ENCODE assay signal across 13 mouse cellular contexts in the genomic region with DNA sequence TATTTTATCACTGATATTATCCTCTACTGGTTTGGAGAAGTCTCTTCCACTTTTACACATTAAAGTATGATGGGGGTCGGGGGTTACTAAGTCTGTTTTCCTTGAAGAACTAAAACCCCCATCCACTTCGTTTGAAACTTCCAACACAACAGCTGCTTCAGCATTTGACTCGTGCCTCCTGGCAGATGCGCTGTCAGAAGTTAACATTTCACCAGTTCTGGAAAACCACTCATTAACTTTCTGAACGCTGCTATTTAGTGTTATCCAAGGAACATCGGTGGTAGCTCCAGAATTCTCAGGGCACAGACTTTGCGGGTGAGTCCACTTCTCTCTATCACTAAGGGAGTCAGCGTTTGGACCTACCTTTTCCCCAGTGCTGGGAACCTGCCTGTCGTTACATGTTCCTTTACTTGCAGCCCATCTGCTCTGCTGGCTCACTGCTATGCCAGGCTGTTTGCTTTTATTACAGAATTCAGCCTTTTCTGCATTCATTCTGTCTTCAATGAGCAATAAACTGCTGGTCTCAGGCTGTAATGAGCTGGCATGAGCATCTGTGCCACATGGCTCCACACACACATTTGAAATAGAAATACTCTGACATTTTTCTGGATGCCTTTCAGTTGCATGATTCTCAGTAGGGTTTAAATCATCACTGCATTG. TPM values are rescaled to one million over a fixed set of nuclear protein-coding genes. Genes with fewer than 3 reads are reported as not detected.
A peak's percentile ranks its signal among the peaks of the same experiment; 100 is the strongest.
DNase-seq lines count a peak whose midpoint lies in the region; ATAC-seq lines count a peak whose summit lies in the region.
"Had no signal": no experiment of that assay in that cellular context is flagged by ENCODE, and none has a peak within 500 bp of the region (broad histone marks: within the 10 kb centered on the region; RNA-seq: fewer than 3 reads in every experiment).

No protein-coding gene starts in this region.

- H3K27me3 ChIP-seq in midbrain, embryonic 11.5 days (ENCODE audit: control insufficient read depth, insufficient read depth, low read length): no peaks in the 10 kb centered on the region
- H3K27me3 ChIP-seq in midbrain, embryonic 13.5 days: no peaks in the 10 kb centered on the region

- WGBS in midbrain, embryonic 11.5 days: 93% methylated on average over 9 of the region's 9 CpGs
- WGBS in midbrain, embryonic 13.5 days: 94% methylated on average over 9 of the region's 9 CpGs

- no peaks in the 10 kb centered on the region for H3K9me3 ChIP-seq in midbrain, embryonic 11.5 days (ENCODE audit: control insufficient read depth, low read length)
- H3K9me3 ChIP-seq in midbrain, embryonic 13.5 days: no peaks in the 10 kb centered on the region
- H3K9me3 ChIP-seq: G1E; hindbrain, embryonic 10.5 days had no signal

- ATAC-seq in midbrain, embryonic 11.5 days (ENCODE audit: low FRiP score): no peak
- no peak for ATAC-seq in midbrain, embryonic 13.5 days
- ATAC-seq: activated CD4-positive, CD25-positive, alpha-beta regulatory T cell, adult 4 months had no signal

- H3K36me3 ChIP-seq in midbrain, embryonic 11.5 days (ENCODE audit: control insufficient read depth, insufficient read depth, low read length): peaks cover 12% of the 10 kb centered on the region
- peaks cover 18% of the 10 kb centered on the region; the same call in 1 of the 2 replicates for H3K36me3 ChIP-seq in midbrain, embryonic 13.5 days

- no peak overlapping the region for H3K27ac ChIP-seq in midbrain, embryonic 11.5 days (ENCODE audit: low read depth, low read length)
- no peak overlapping the region for H3K27ac ChIP-seq in midbrain, embryonic 13.5 days
- H3K27ac ChIP-seq: hindbrain, embryonic 10.5 days; liver, embryonic 14.5 days had no signal

- no peaks in the 10 kb centered on the region for H3K4me1 ChIP-seq in midbrain, embryonic 11.5 days (ENCODE audit: control insufficient read depth, insufficient read depth, low read length)
- no peaks in the 10 kb centered on the region for H3K4me1 ChIP-seq in midbrain, embryonic 13.5 days (replicated peaks)
- H3K4me1 ChIP-seq: hindbrain, embryonic 10.5 days had no signal

- no peak overlapping the region for H3K9ac ChIP-seq in midbrain, embryonic 11.5 days (ENCODE audit: low read length)
- no peak overlapping the region for H3K9ac ChIP-seq in midbrain, embryonic 13.5 days (replicated peaks)
- H3K9ac ChIP-seq: liver, embryonic 14.5 days had no signal

- peak; percentile 11 to 15 for DNase-seq in cerebellum, postnatal 25 days
- no peak for DNase-seq in cerebellum, adult 11 months
- DNase-seq in midbrain, embryonic 11.5 days (ENCODE audit: low spot score, missing footprints): peak; percentile 60
- peak; percentile 69 for DNase-seq in layer of hippocampus, adult 11-12 months (ENCODE audit: low spot score)
- DNase-seq in right cerebral cortex, postnatal 10 days (ENCODE audit: low spot score in 2 of 2): peak; percentile 64 to 83
- no peak for DNase-seq in lung, postnatal 14 days
- DNase-seq in spleen, postnatal 4 days (ENCODE audit: low spot score in 2 of 2): no peak

- no peak overlapping the region for H3K4me3 ChIP-seq in midbrain, embryonic 11.5 days (ENCODE audit: low read depth, low read length)
- H3K4me3 ChIP-seq in midbrain, embryonic 13.5 days (replicated peaks): no peak overlapping the region
- H3K4me3 ChIP-seq: hindbrain, embryonic 10.5 days; myocyte had no signal

- H3K4me2 ChIP-seq in midbrain, embryonic 11.5 days: no peak overlapping the region
- H3K4me2 ChIP-seq in midbrain, embryonic 13.5 days (replicated peaks): no peak overlapping the region

RNA-seq across cellular contexts. Expression of gene Brca1, which starts 25.7 kb away (rescaled TPM):
- 24.5 and 24.8 TPM in 2 replicates for polyA plus RNA-seq in midbrain, embryonic 11.5 days (2014; fragmentation: Nextera tagmentation; extraction: Ambion mirVana)
- polyA plus RNA-seq in midbrain, embryonic 13.5 days (2015; fragmentation: Nextera tagmentation; extraction: Ambion mirVana): 4.7 and 5.3 TPM in 2 replicates

RNA-seq across cellular contexts. Expression of gene Nbr1, which starts 25.9 kb away (rescaled TPM):
- 91.0 and 93.8 TPM in 2 replicates for polyA plus RNA-seq in midbrain, embryonic 11.5 days (2014; fragmentation: Nextera tagmentation; extraction: Ambion mirVana)
- 113 and 116 TPM in 2 replicates for polyA plus RNA-seq in midbrain, embryonic 13.5 days (2015; fragmentation: Nextera tagmentation; extraction: Ambion mirVana)

RNA-seq across cellular contexts. Expression of gene Tmem106a, which starts 56.0 kb away (rescaled TPM):
- polyA plus RNA-seq in midbrain, embryonic 11.5 days (2014; fragmentation: Nextera tagmentation; extraction: Ambion mirVana): 2.6 and 2.7 TPM in 2 replicates
- 2.1 and 2.7 TPM in 2 replicates for polyA plus RNA-seq in midbrain, embryonic 13.5 days (2015; fragmentation: Nextera tagmentation; extraction: Ambion mirVana)

Comparison
In these comparisons a context has a peak if more than half of its experiments do, and no peak if none do; other contexts are left out.
1. DNase-seq: peak in cerebellum, postnatal 25 days (2 of 2), midbrain, embryonic 11.5 days (single experiment), layer of hippocampus, adult 11-12 months (single experiment) and right cerebral cortex, postnatal 10 days (2 of 2); none in cerebellum, adult 11 months (single experiment), lung, postnatal 14 days (single experiment) and spleen, postnatal 4 days (0 of 2).